Mouse (Mus musculus): ENCODE data around the gene Ahcyl2.

Ahcyl2 gene

GRCm38 (mm10) chr6:29850747-29851146 is 82.9 kb downstream of the Ahcyl2 start:
- no peak for DNase-seq (ENCODE audit: low spot score in 2 of 2)

GRCm38 (mm10) chr6:29851873-29852272 is 84.1 kb downstream of the Ahcyl2 start:
- DNase-seq (ENCODE audit: low spot score in 2 of 2): no peak

GRCm38 (mm10) chr6:29853213-29853899 is 85.5 kb downstream of the Ahcyl2 start:
- DNase-seq (ENCODE audit: low spot score in 2 of 2): peak; percentile 78 to 80

- DNase-seq (ENCODE audit: low spot score in 2 of 2): peak in 1 of 2 experiments; percentile 18
These were observed 86.1 kb downstream of the Ahcyl2 start for GRCm38 (mm10) chr6:29853900-29854390.

GRCm38 (mm10) chr6:29858619-29859018 is 90.8 kb downstream of the Ahcyl2 start:
- no peak for DNase-seq (ENCODE audit: low spot score in 2 of 2)

- no peak for DNase-seq (ENCODE audit: low spot score in 2 of 2)
These were observed 91.5 kb downstream of the Ahcyl2 start for GRCm38 (mm10) chr6:29859344-29859743.

- no peak for DNase-seq (ENCODE audit: low spot score in 2 of 2)
These were observed 92.4 kb downstream of the Ahcyl2 start for GRCm38 (mm10) chr6:29860238-29860637.

GRCm38 (mm10) chr6:29864926-29865325 is 97.1 kb downstream of the Ahcyl2 start:
- no peak for DNase-seq (ENCODE audit: low spot score in 2 of 2)

GRCm38 (mm10) chr6:29866935-29867724 is 99.3 kb downstream of the Ahcyl2 start:
- no peak for DNase-seq (ENCODE audit: low spot score in 2 of 2)

GRCm38 (mm10) chr6:29868341-29868895 is 100.6 kb downstream of the Ahcyl2 start:
- DNase-seq (ENCODE audit: low spot score in 2 of 2): no peak

GRCm38 (mm10) chr6:29873654-29874053 is 105.8 kb downstream of the Ahcyl2 start:
- DNase-seq (ENCODE audit: low spot score in 2 of 2): no peak

GRCm38 (mm10) chr6:29875576-29875975 is 107.8 kb downstream of the Ahcyl2 start:
- no peak for DNase-seq (ENCODE audit: low spot score in 2 of 2)

GRCm38 (mm10) chr6:29876782-29877181 is 109.0 kb downstream of the Ahcyl2 start:
- DNase-seq (ENCODE audit: low spot score in 2 of 2): no peak

GRCm38 (mm10) chr6:29879579-29879978 is 111.8 kb downstream of the Ahcyl2 start:
- no peak for DNase-seq (ENCODE audit: low spot score in 2 of 2)

GRCm38 (mm10) chr6:29880796-29881195 is 113.0 kb downstream of the Ahcyl2 start:
- no peak for DNase-seq (ENCODE audit: low spot score in 2 of 2)

- DNase-seq (ENCODE audit: low spot score in 2 of 2): no peak
These were observed 114.1 kb downstream of the Ahcyl2 start for GRCm38 (mm10) chr6:29881936-29882335.

- no peak for DNase-seq (ENCODE audit: low spot score in 2 of 2)
These were observed 115.1 kb downstream of the Ahcyl2 start for GRCm38 (mm10) chr6:29882870-29883269.

GRCm38 (mm10) chr6:29891151-29891550 is 123.3 kb downstream of the Ahcyl2 start:
- no peak for DNase-seq (ENCODE audit: low spot score in 2 of 2)

GRCm38 (mm10) chr6:29896976-29897375 is 129.2 kb downstream of the Ahcyl2 start:
- no peak for DNase-seq (ENCODE audit: low spot score in 2 of 2)

- DNase-seq (ENCODE audit: low spot score in 2 of 2): no peak
These were observed 133.6 kb downstream of the Ahcyl2 start for GRCm38 (mm10) chr6:29901450-29901849.

- DNase-seq (ENCODE audit: low spot score in 2 of 2): no peak
These were observed 134.4 kb downstream of the Ahcyl2 start for GRCm38 (mm10) chr6:29902256-29902655.

GRCm38 (mm10) chr6:29903343-29903914 is 135.6 kb downstream of the Ahcyl2 start:
- DNase-seq (ENCODE audit: low spot score in 2 of 2): no peak
